Mouse (Mus musculus) midbrain, embryonic 11.5 days (tissue): ENCODE measurements at regions not wholly inside any gene's neighbourhood (a gene's known extent, or its start where the extent isn't known, plus 50 kb on each side); places are given as distances from the start of the nearest gene placed in this dataset.

Source experiments
- ATAC-seq: fragments of 200-750 bp; cut with Nextera tagmentation; 2 replicates; pipeline ENCODE4 v1.8.0; 2017; ENCODE audit warnings: moderate TSS enrichment, moderate library complexity; ENCODE audit not compliant: low FRiP score
- DNase-seq: peaks from one replicate; pipeline ENCODE4 v3.0.0; 2015; ENCODE audit warnings: low spot score; ENCODE audit errors: missing footprints
- H3K27ac ChIP-seq: fragments of 300-500 bp; sonication (generic); 2 replicates; pipeline ENCODE4 v1.5.1; 2014; ENCODE audit warnings: low read depth, low read length
- H3K27me3 ChIP-seq: fragments of 300-500 bp; sonication (generic); 2 replicates; pipeline ENCODE4 v1.6.1; 2014; ENCODE audit warnings: mild to moderate bottlenecking, low read length, moderate library complexity, mixed read lengths; ENCODE audit not compliant: control insufficient read depth, insufficient read depth
- H3K36me3 ChIP-seq: fragments of 300-500 bp; sonication (generic); 2 replicates; pipeline ENCODE4 v1.6.1; 2014; ENCODE audit warnings: mild to moderate bottlenecking, low read length, moderate library complexity, mixed read lengths; ENCODE audit not compliant: control insufficient read depth, insufficient read depth
- H3K4me1 ChIP-seq: fragments of 300-500 bp; sonication (generic); 2 replicates; pipeline ENCODE4 v1.6.1; 2014; ENCODE audit warnings: low read length; ENCODE audit not compliant: control insufficient read depth, insufficient read depth
- H3K4me2 ChIP-seq: fragments of 300-500 bp; sonication (generic); 2 replicates; pipeline ENCODE4 v1.6.1; 2014; ENCODE audit warnings: mild to moderate bottlenecking, moderate library complexity
- H3K4me3 ChIP-seq: fragments of 300-500 bp; sonication (generic); 2 replicates; pipeline ENCODE4 v1.5.1; 2014; ENCODE audit warnings: low read depth, low read length
- H3K9ac ChIP-seq: fragments of 300-500 bp; sonication (generic); 2 replicates; pipeline ENCODE4 v1.6.1; 2014; ENCODE audit warnings: low read length
- H3K9me3 ChIP-seq: fragments of 300-500 bp; sonication (generic); 2 replicates; pipeline ENCODE4 v1.6.1; 2016; ENCODE audit warnings: low read length; ENCODE audit not compliant: control insufficient read depth
- WGBS: fragments of 180-500 bp; shearing (Covaris S2); extraction: QIAGEN DNeasy Blood & Tissue Kit; methylation state at CpG from one replicate; pipeline ENCODE4 v1.1.7; 2014; 5-methylcytosine and 5-hydroxymethylcytosine counted together

GRCm38 (mm10) chr14:16897747-16898544 is 79.0 kb upstream of the Rarb start:
- no peaks in the 10 kb centered on the region for H3K9me3 ChIP-seq
- H3K4me1 ChIP-seq = no peaks in the 10 kb centered on the region
- H3K4me3 ChIP-seq = no peak overlapping the region
- WGBS = 61% methylated on average over 3 of the region's 3 CpGs
- DNase-seq = no peak
- no peak overlapping the region for H3K27ac ChIP-seq
- no peaks in the 10 kb centered on the region for H3K27me3 ChIP-seq
- H3K4me2 ChIP-seq = no peak overlapping the region
- ATAC-seq = no peak
- H3K9ac ChIP-seq = no peak overlapping the region
- no peaks in the 10 kb centered on the region for H3K36me3 ChIP-seq

DNA sequence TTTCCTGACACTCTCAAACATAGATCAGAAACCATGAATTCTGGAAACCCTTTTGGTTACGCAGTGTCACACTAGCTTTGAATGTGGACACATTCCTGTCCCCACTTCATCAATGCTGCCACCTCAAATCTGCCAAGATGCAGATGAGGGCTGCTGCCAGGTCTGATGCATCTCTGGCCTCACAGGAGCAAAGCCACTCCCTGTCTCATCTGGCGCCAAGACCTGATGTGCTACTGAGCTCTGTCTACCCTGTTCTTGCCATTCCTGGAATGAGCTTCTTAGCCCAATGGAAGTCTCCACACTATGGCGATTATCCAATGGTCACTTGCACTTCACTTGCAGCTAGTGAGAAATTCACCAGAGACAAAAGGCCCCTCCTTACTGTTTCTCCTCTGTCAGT is 78.0 kb upstream of the Rarb start:
- 92% methylated on average over 3 of the region's 3 CpGs for WGBS
- H3K9ac ChIP-seq = no peak overlapping the region
- DNase-seq = no peak
- H3K36me3 ChIP-seq = no peaks in the 10 kb centered on the region
- no peak overlapping the region for H3K4me2 ChIP-seq
- no peak overlapping the region for H3K4me3 ChIP-seq
- H3K27ac ChIP-seq = no peak overlapping the region
- ATAC-seq = no peak
- no peaks in the 10 kb centered on the region for H3K4me1 ChIP-seq
- H3K9me3 ChIP-seq = no peaks in the 10 kb centered on the region
- no peaks in the 10 kb centered on the region for H3K27me3 ChIP-seq

DNA sequence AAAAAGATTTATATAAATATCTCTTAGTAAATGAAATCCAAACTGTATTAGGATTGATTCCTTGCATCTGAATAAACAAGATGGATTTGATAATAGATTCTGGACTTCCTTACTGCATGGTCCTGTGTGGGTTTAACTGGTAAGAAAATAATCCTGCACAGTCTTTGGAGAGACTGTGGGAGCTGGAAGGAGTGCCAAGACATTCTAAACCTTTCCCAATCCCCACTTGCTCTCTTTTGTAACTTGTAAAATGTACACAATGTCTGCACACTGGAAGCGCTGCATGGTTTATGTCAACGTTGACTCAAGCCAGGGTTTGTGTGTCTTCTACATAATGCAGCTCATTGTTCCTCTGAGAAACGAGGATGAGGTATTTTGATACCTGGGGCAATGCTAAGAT is 62.3 kb upstream of the Rarb start:
- peak; percentile 73; the same call in 1 of the 2 replicates for ATAC-seq
- 48% methylated on average over 3 of the region's 3 CpGs for WGBS

DNA sequence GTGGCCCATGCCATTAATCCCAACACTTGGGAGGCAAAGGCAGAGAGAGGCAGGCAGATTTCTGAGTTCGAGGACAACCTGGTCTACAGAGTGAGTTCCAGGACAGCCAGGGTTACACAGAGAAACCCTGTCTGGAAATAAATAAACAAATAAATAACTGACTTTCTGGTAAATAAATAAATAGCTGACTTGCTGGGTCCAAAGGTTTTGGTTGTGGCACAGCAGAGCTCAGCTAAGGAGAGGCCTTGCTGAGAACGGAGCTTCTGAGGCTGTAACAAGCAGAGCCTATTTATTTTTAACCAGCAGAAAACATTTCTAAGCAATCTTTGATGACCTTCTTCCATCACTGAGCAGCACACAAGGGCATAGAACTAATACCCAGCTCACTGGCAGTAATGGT is 50.3 kb upstream of the Rarb start:
- Histone ChIP-seq H3K27ac (no peak overlapping the region), H3K4me2 (no peak overlapping the region), H3K27me3 (no peaks in the 10 kb centered on the region), H3K9ac (no peak overlapping the region), H3K4me1 (peaks cover 3% of the 10 kb centered on the region; the same call in 1 of the 2 replicates), H3K4me3 (no peak overlapping the region), H3K36me3 (no peaks in the 10 kb centered on the region), H3K9me3 (no peaks in the 10 kb centered on the region)
- WGBS = 95% methylated on average over 2 of the region's 2 CpGs
- ATAC-seq (no peak), DNase-seq (no peak)

More for the DNA sequence above, 62.3 kb upstream of the Rarb start:
- Histone ChIP-seq H3K27ac (no peak overlapping the region), H3K27me3 (no peaks in the 10 kb centered on the region), H3K4me2 (no peak overlapping the region), H3K9me3 (no peaks in the 10 kb centered on the region), H3K9ac (no peak overlapping the region), H3K36me3 (no peaks in the 10 kb centered on the region), H3K4me1 (no peaks in the 10 kb centered on the region; the same call in 1 of the 2 replicates), H3K4me3 (no peak overlapping the region)
- peak; percentile 75 for DNase-seq
